Mouse (Mus musculus): Measurements from ENCODE around the gene Gpkow. TPM values are rescaled to one million over a fixed set of nuclear protein-coding genes. Genes with fewer than 3 reads are reported as not detected.

Gene Gpkow
- polyA plus RNA-seq, 1 experiment = 12.2 TPM

GRCm38 (mm10) chrX:7673578-7674281, 23.2 kb upstream of the Gpkow start:
- Histone ChIP-seq H3K4me3 (ENCODE audit: control insufficient read depth, insufficient read depth, low read length) (no peak overlapping the region), H3K4me1 (replicated peaks; ENCODE audit: control insufficient read depth, insufficient read depth, low read length) (peaks cover 29% of the 10 kb centered on the region), H3K27me3 (ENCODE audit: control insufficient read depth, insufficient read depth, low read length) (no peaks in the 10 kb centered on the region), H3K36me3 (ENCODE audit: control insufficient read depth, insufficient read depth, low read length) (no peaks in the 10 kb centered on the region), H3K27ac (ENCODE audit: control insufficient read depth, insufficient read depth, low read length) (peak overlapping the region; percentile 1; the same call in 1 of the 2 replicates)
- 3% methylated on average over 12 of the region's 12 CpGs for WGBS
- TF ChIP-seq POLR2A (IDR thresholded peaks at IDR 0.05; ENCODE audit: control insufficient read depth, extremely low read depth, insufficient read depth, low read length, poor library complexity) (no peak), CTCF (IDR thresholded peaks at IDR 0.05; ENCODE audit: borderline replicate concordance, control insufficient read depth, extremely low read depth, insufficient read depth, low read length, poor library complexity) (no peak)
- peak; percentile 43 for DNase-seq

- peak; percentile 44 for DNase-seq
- TF ChIP-seq CTCF (IDR thresholded peaks at IDR 0.05; ENCODE audit: borderline replicate concordance, control insufficient read depth, extremely low read depth, insufficient read depth, low read length, poor library complexity) (no peak), POLR2A (IDR thresholded peaks at IDR 0.05; ENCODE audit: control insufficient read depth, extremely low read depth, insufficient read depth, low read length, poor library complexity) (no peak)
- no peaks in the 10 kb centered on the region for H3K36me3 ChIP-seq (ENCODE audit: control insufficient read depth, insufficient read depth, low read length)
- peaks cover 29% of the 10 kb centered on the region for H3K4me1 ChIP-seq (replicated peaks; ENCODE audit: control insufficient read depth, insufficient read depth, low read length)
- H3K27me3 ChIP-seq (ENCODE audit: control insufficient read depth, insufficient read depth, low read length) = no peaks in the 10 kb centered on the region
- H3K4me3 ChIP-seq (ENCODE audit: control insufficient read depth, insufficient read depth, low read length) = peak overlapping the region; percentile 64
- WGBS = 2% methylated on average over 28 of the region's 28 CpGs
- H3K27ac ChIP-seq (ENCODE audit: control insufficient read depth, insufficient read depth, low read length) = no peak overlapping the region; the same call in 1 of the 2 replicates
These were observed 22.5 kb upstream of the Gpkow start for GRCm38 (mm10) chrX:7674284-7675000.

GRCm38 (mm10) chrX:7675001-7675380, 21.9 kb upstream of the Gpkow start:
- Histone ChIP-seq H3K4me3 (ENCODE audit: control insufficient read depth, insufficient read depth, low read length) (peak overlapping the region; percentile 64), H3K4me1 (replicated peaks; ENCODE audit: control insufficient read depth, insufficient read depth, low read length) (peaks cover 30% of the 10 kb centered on the region), H3K36me3 (ENCODE audit: control insufficient read depth, insufficient read depth, low read length) (no peaks in the 10 kb centered on the region), H3K27ac (ENCODE audit: control insufficient read depth, insufficient read depth, low read length) (no peak overlapping the region), H3K27me3 (ENCODE audit: control insufficient read depth, insufficient read depth, low read length) (no peaks in the 10 kb centered on the region)
- DNase-seq = no peak
- TF ChIP-seq CTCF (IDR thresholded peaks at IDR 0.05; ENCODE audit: borderline replicate concordance, control insufficient read depth, extremely low read depth, insufficient read depth, low read length, poor library complexity) = no peak
- no peak for TF ChIP-seq POLR2A (IDR thresholded peaks at IDR 0.05; ENCODE audit: control insufficient read depth, extremely low read depth, insufficient read depth, low read length, poor library complexity)
- WGBS = 11% methylated on average over 10 of the region's 10 CpGs

GRCm38 (mm10) chrX:7678986-7679385, 17.9 kb upstream of the Gpkow start:
- no peak for DNase-seq
- peaks cover 9% of the 10 kb centered on the region; the same call in 1 of the 2 replicates for H3K4me1 ChIP-seq (replicated peaks; ENCODE audit: control insufficient read depth, insufficient read depth, low read length)
- WGBS = 19% methylated on average over 3 of the region's 3 CpGs
- no peak overlapping the region for H3K27ac ChIP-seq (ENCODE audit: control insufficient read depth, insufficient read depth, low read length)
- TF ChIP-seq CTCF (IDR thresholded peaks at IDR 0.05; ENCODE audit: borderline replicate concordance, control insufficient read depth, extremely low read depth, insufficient read depth, low read length, poor library complexity) = no peak
- no peak for TF ChIP-seq POLR2A (IDR thresholded peaks at IDR 0.05; ENCODE audit: control insufficient read depth, extremely low read depth, insufficient read depth, low read length, poor library complexity)
- no peaks in the 10 kb centered on the region for H3K36me3 ChIP-seq (ENCODE audit: control insufficient read depth, insufficient read depth, low read length)
- H3K27me3 ChIP-seq (ENCODE audit: control insufficient read depth, insufficient read depth, low read length) = no peaks in the 10 kb centered on the region
- H3K4me3 ChIP-seq (ENCODE audit: control insufficient read depth, insufficient read depth, low read length) = no peak overlapping the region

- Histone ChIP-seq H3K36me3 (ENCODE audit: control insufficient read depth, insufficient read depth, low read length) (no peaks in the 10 kb centered on the region), H3K4me3 (ENCODE audit: control insufficient read depth, insufficient read depth, low read length) (no peak overlapping the region), H3K4me1 (replicated peaks; ENCODE audit: control insufficient read depth, insufficient read depth, low read length) (peaks cover 6% of the 10 kb centered on the region; the same call in 1 of the 2 replicates), H3K27ac (ENCODE audit: control insufficient read depth, insufficient read depth, low read length) (no peak overlapping the region), H3K27me3 (ENCODE audit: control insufficient read depth, insufficient read depth, low read length) (no peaks in the 10 kb centered on the region)
- DNase-seq = peak; percentile 85
- WGBS = 5% methylated on average over 27 of the region's 27 CpGs
- TF ChIP-seq POLR2A (IDR thresholded peaks at IDR 0.05; ENCODE audit: control insufficient read depth, extremely low read depth, insufficient read depth, low read length, poor library complexity) = no peak
- peak; percentile 82; the same call in 1 of the 2 replicates for TF ChIP-seq CTCF (IDR thresholded peaks at IDR 0.05; ENCODE audit: borderline replicate concordance, control insufficient read depth, extremely low read depth, insufficient read depth, low read length, poor library complexity)
These were observed 17.4 kb upstream of the Gpkow start for GRCm38 (mm10) chrX:7679405-7680056.

GRCm38 (mm10) chrX:7680057-7680412, 16.9 kb upstream of the Gpkow start:
- Histone ChIP-seq H3K4me1 (replicated peaks; ENCODE audit: control insufficient read depth, insufficient read depth, low read length) (0 out of 2 replicates have a peak, but pooled peaks cover 3% of the 10 kb centered on the region), H3K27ac (ENCODE audit: control insufficient read depth, insufficient read depth, low read length) (no peak overlapping the region), H3K27me3 (ENCODE audit: control insufficient read depth, insufficient read depth, low read length) (no peaks in the 10 kb centered on the region), H3K36me3 (ENCODE audit: control insufficient read depth, insufficient read depth, low read length) (no peaks in the 10 kb centered on the region), H3K4me3 (ENCODE audit: control insufficient read depth, insufficient read depth, low read length) (no peak overlapping the region)
- WGBS = 18% methylated on average over 12 of the region's 12 CpGs
- TF ChIP-seq POLR2A (IDR thresholded peaks at IDR 0.05; ENCODE audit: control insufficient read depth, extremely low read depth, insufficient read depth, low read length, poor library complexity) (no peak), CTCF (IDR thresholded peaks at IDR 0.05; ENCODE audit: borderline replicate concordance, control insufficient read depth, extremely low read depth, insufficient read depth, low read length, poor library complexity) (no peak)
- DNase-seq = no peak

All from thymus, adult 2 months (tissue).